Mouse (Mus musculus) ovary, postnatal 36 days (tissue): Measurements from ENCODE around the gene Tor1aip2.

Experiments
- DNase-seq: peaks from one replicate; pipeline ENCODE4 v3.0.0; 2022; ENCODE audit warnings: low spot score, mixed read lengths

Gene Tor1aip2

DNA sequence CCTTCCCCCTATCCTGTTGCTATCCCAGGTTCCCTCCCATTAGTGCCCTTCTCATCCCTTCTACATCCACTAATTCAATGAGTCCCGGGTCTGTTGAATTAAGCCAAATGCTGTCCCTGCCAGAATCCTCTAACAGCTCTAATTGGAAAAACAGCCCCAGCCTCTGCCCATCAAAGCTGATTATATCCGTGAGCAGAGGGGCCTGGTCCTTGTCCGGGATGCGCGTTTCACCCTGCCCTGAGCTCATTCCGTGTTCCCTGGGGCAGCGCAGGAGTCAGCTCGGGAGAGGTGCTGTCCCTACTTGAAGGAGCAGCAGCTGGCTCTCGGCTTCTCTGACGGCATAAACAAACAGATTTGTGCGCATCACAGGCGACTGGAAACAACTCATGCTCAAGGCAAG lies 76.5 kb downstream of the Tor1aip2 start:
- DNase-seq: no peak

DNA sequence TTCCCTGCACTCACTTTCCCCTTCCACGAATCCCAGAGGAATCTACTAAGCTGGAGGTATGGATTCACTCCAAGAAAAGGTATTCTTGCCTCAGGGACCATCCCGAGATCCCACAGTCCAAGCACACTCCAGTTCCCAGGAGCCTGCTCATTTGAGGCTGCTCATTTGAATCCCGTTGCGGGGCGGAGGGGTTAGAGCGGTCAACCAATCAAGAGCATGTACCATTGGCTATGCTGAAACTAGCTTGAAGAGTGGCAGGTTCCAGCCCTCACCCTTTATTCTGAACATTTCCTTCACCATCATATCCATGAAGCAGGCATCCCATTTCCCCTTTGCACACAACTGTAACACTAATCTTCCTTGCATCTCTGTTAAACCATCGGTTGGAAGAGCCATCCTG lies 76.9 kb downstream of the Tor1aip2 start:
- no peak for DNase-seq

DNA sequence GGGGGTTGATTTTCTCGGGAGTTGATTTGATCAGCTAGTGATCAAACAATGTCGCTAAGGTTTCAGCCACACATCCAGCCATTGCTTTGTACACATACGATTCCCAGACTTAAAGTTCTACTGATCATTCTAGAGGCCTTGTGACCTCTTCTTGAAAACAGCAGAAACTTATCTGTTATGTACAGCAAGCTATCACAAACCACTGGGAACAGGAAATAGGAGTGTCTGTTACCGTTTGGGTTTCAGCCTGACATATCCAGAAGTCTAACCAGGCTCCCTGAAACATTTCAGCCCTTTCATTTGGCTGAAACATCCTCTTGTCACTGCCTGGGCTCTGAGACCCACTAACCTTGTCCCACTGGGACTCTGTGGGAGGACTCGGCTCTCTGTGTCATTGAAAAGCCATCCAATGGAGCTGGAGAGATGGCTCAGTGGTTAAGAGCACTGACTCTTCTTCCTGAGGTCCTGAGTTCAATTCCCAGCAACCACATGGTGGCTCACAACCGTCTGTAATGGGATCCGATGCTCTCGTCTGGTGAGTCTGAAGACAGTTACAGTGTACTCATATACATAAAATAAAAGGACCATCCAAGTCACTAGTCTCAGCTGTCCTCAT lies 78.8 kb downstream of the Tor1aip2 start:
- no peak for DNase-seq

DNA sequence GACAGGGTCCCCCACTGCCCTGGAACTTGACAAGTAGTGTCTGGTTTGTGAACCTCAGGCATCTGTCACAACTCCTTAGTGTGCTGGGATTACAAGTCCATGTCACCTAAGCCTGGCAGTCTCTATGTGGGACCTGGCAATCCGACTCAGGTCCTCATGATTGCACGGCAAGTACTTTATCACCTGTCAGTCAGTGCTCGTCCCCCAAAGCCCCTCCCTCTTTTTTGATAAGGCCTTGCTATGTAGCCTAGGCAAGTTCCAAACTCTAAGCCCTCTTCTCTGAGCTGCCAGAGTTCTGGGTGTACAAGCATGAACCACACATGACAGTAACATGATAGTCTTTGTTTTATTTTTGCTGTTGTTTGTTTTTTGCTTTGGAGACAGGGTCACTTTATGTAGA lies 81.6 kb downstream of the Tor1aip2 start:
- DNase-seq: no peak
